Mouse (Mus musculus) liver, embryonic 14.5 days (tissue): ENCODE data around the gene Rhoj.

ENCODE experiments used
- CTCF ChIP-seq: IDR thresholded peaks from 2 replicates; pipeline ENCODE4 v1.5.1; 2016; ENCODE audit warnings: antibody characterized with exemption, low read depth, control low read depth
- EP300 ChIP-seq: IDR thresholded peaks from 2 replicates; pipeline ENCODE4 v1.6.1; 2016; ENCODE audit warnings: antibody characterized with exemption, low read depth

DNA sequence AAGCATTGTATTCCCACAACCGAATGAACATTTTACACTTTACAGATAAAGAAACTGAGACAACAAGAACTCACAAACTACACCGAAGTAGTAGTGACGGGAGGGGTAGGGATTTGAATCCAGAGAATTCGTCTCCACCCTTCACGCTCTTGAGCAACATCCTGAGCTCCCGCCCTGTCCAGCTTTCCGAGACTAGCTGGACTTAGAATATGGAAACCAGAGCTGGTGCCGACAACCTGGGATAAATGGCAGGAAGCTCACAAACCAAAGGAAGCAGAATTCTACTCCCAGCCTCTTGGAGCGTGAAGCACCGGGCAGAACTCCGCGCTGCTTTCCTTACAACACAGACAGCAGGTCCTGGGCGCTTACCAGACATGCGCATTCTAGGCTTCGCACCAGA is 79.7 kb downstream of the Rhoj start:
- TF ChIP-seq CTCF (no peak), EP300 (no peak)
